Mouse (Mus musculus): ENCODE measurements around the gene Ephb2. TPM values are rescaled to one million over a fixed set of nuclear protein-coding genes. Genes with fewer than 3 reads are reported as not detected.

Ephb2 gene
- polyA plus RNA-seq, 1 experiment from 2014 or later = 40.0 TPM

DNA sequence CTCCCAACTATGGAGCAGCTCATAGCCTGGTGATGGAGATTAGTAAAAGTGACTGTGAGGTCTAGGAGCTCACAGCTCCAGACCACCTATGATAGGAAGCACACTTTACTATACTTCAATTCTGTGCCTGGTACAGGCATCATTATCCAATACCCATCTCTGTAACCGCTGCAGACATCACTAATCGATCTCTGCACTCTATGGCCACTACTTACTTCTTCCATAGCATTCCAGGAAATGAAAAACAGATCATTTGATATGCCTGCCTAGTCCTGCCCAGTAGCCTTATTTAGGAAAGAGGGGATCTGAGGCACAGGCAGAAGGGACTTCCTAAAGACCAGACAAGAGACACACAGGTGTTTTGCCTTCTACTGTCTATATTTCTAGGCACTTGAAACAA lies 59.9 kb downstream of the Ephb2 start:
- Histone ChIP-seq H3K9me3 (no peaks in the 10 kb centered on the region), H3K9ac (replicated peaks) (no peak overlapping the region), H3K4me2 (replicated peaks) (no peak overlapping the region), H3K4me1 (peaks cover 91% of the 10 kb centered on the region), H3K4me3 (no peak overlapping the region), H3K36me3 (peaks cover 7% of the 10 kb centered on the region), H3K27me3 (no peaks in the 10 kb centered on the region), H3K27ac (replicated peaks) (0 out of 2 replicates have a peak overlapping the region, but pooled peaks have one; percentile 36)
- ATAC-seq (ENCODE audit: low FRiP score, low read depth) = no peak
- 92% methylated on average over 2 of the region's 2 CpGs for WGBS

DNA sequence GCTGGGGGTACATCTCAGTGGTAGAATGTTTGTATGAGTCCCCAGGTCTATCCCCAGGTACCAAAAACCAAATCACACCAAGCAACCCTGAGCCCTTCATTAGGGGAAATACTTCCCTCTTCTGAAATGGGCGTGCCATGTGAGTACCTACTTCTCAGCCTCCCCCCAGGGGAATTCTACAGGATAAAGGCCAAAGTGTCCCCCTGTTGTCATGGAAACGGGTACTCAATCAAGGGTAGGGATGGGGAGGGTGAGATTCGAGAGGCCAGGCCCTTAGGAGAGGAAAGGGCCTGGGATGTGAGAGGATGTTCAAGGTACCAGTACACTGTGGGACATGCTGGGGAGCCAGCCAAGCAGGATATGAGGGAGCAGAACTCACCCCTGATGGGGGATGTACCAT lies 61.6 kb downstream of the Ephb2 start:
- no peaks in the 10 kb centered on the region for H3K27me3 ChIP-seq
- peaks cover 76% of the 10 kb centered on the region for H3K4me1 ChIP-seq
- H3K36me3 ChIP-seq = peaks cover 23% of the 10 kb centered on the region
- no peaks in the 10 kb centered on the region for H3K9me3 ChIP-seq
- H3K4me2 ChIP-seq (replicated peaks) = no peak overlapping the region
- ATAC-seq (ENCODE audit: low FRiP score, low read depth) = no peak
- peak overlapping the region; percentile 79; the same call in 1 of the 2 replicates for H3K27ac ChIP-seq (replicated peaks)
- no peak overlapping the region for H3K9ac ChIP-seq (replicated peaks)
- 47% methylated on average over 3 of the region's 3 CpGs for WGBS
- no peak overlapping the region for H3K4me3 ChIP-seq

DNA sequence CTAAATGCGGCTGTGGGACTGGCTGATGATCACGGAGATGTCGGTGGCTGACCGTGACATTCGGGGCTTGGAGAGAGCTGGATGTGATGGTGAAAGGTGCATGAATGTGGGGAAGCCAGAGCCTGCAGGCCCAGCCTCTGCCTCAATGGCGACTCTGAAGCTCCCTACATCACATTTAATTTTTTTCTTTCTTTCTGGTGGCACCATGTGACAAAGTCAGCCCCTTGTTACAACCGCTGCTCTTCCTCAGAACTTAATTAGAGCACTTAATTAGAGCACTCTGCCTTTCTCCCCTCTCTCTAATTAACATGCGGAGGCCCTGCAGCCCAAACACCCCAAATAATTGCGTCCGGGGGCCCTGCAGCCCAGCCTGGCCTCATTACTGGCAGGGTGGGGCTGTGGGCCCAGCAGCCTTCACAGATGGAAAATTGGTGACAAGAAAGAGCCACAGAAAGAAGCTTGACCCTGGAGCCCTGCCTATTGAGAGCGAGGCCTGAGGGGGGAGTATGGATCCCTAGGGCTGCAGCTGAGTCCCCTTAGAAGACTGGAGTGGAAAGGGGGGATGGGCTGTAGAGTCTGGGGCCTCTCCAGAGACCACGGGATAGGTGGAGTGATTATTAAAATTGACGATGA lies 62.7 kb downstream of the Ephb2 start:
- Histone ChIP-seq H3K27ac (replicated peaks) (peak overlapping the region; percentile 79), H3K36me3 (peaks cover 34% of the 10 kb centered on the region), H3K27me3 (no peaks in the 10 kb centered on the region), H3K9ac (replicated peaks) (no peak overlapping the region), H3K4me2 (replicated peaks) (no peak overlapping the region), H3K4me3 (no peak overlapping the region), H3K9me3 (0 out of 2 replicates have a peak, but pooled peaks cover 3% of the 10 kb centered on the region), H3K4me1 (peaks cover 65% of the 10 kb centered on the region)
- peak; percentile 72 for ATAC-seq (ENCODE audit: low FRiP score, low read depth)
- WGBS = 54% methylated on average over 13 of the region's 13 CpGs

- Histone ChIP-seq H3K4me3 (no peak overlapping the region), H3K27me3 (no peaks in the 10 kb centered on the region), H3K4me2 (replicated peaks) (no peak overlapping the region), H3K36me3 (peaks cover 41% of the 10 kb centered on the region), H3K9me3 (0 out of 2 replicates have a peak, but pooled peaks cover 3% of the 10 kb centered on the region), H3K27ac (replicated peaks) (peak overlapping the region; percentile 79), H3K4me1 (peaks cover 57% of the 10 kb centered on the region), H3K9ac (replicated peaks) (no peak overlapping the region)
- ATAC-seq (ENCODE audit: low FRiP score, low read depth) = 0 out of 2 replicates have a peak, but pooled peaks have one; percentile 24
- WGBS = 60% methylated on average over 5 of the region's 5 CpGs
These were observed 63.5 kb downstream of the Ephb2 start for GRCm38 (mm10) chr4:136772318-136772717.

DNA sequence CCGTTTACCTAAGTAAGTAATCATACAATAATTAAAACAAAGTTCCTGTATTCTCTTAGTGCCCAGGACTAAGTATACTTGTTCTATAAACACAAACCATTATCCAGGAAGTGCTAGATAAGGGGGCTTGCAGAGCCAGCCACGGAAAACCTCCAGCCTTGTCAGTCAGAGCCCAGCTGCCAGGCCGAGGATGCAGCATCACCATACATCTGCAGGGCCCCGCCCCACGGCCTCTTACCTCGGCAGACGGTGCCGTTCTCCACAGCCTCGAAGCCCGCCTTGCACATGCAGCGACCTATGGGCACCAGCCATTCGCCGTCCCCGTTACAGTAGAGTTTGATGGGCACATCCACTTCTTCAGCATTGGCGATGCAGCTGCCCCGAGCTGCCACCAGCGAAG lies 65.1 kb downstream of the Ephb2 start:
- Histone ChIP-seq H3K27ac (replicated peaks) (no peak overlapping the region), H3K9ac (replicated peaks) (no peak overlapping the region), H3K4me3 (no peak overlapping the region), H3K36me3 (peaks cover 46% of the 10 kb centered on the region), H3K27me3 (no peaks in the 10 kb centered on the region), H3K4me1 (peaks cover 51% of the 10 kb centered on the region), H3K9me3 (0 out of 2 replicates have a peak, but pooled peaks cover 3% of the 10 kb centered on the region), H3K4me2 (replicated peaks) (no peak overlapping the region)
- 93% methylated on average over 17 of the region's 17 CpGs for WGBS
- ATAC-seq (ENCODE audit: low FRiP score, low read depth) = no peak

GRCm38 (mm10) chr4:136768499-136768898 lies 67.3 kb downstream of the Ephb2 start:
- H3K27ac ChIP-seq (replicated peaks) = no peak overlapping the region
- H3K9ac ChIP-seq (replicated peaks) = no peak overlapping the region
- 92% methylated on average over 3 of the region's 3 CpGs for WGBS
- no peak for ATAC-seq (ENCODE audit: low FRiP score, low read depth)
- H3K4me3 ChIP-seq = no peak overlapping the region
- H3K9me3 ChIP-seq = 0 out of 2 replicates have a peak, but pooled peaks cover 3% of the 10 kb centered on the region
- peaks cover 7% of the 10 kb centered on the region; the same call in 1 of the 2 replicates for H3K27me3 ChIP-seq
- peaks cover 46% of the 10 kb centered on the region for H3K36me3 ChIP-seq
- H3K4me1 ChIP-seq = peaks cover 43% of the 10 kb centered on the region
- no peak overlapping the region for H3K4me2 ChIP-seq (replicated peaks)

GRCm38 (mm10) chr4:136765080-136765479 lies 70.7 kb downstream of the Ephb2 start:
- Histone ChIP-seq H3K36me3 (peaks cover 35% of the 10 kb centered on the region), H3K9ac (replicated peaks) (no peak overlapping the region), H3K4me2 (replicated peaks) (no peak overlapping the region), H3K27me3 (peaks cover 11% of the 10 kb centered on the region), H3K4me3 (no peak overlapping the region), H3K4me1 (peaks cover 55% of the 10 kb centered on the region), H3K27ac (replicated peaks) (peak overlapping the region; percentile 54; the same call in 1 of the 2 replicates), H3K9me3 (0 out of 2 replicates have a peak, but pooled peaks cover 3% of the 10 kb centered on the region)
- 67% methylated on average over 7 of the region's 7 CpGs for whole genome bisulfite sequencing
- no peak for ATAC-seq (ENCODE audit: low FRiP score, low read depth)

DNA sequence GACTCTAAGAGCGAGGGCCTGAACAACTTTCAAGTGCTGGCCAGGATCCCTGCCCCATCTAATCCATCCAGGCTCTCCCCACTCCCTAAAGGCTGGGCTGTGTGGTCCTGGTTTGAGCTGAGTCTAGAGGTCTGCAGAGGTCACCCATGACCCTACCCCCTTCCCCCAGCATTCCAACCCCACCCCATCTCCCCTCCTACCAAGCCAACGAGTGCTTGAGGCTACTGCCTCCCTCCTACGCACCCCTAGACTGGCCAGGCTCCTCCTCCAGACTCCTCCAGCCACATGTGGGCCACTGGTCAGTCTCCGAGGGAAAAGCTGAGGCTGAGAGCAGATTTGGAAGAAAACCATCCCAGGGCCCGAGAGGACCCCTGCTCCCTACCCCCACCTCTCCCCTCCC lies 72.4 kb downstream of the Ephb2 start:
- H3K4me2 ChIP-seq (replicated peaks) = no peak overlapping the region
- H3K27me3 ChIP-seq = peaks cover 23% of the 10 kb centered on the region
- no peak overlapping the region for H3K4me3 ChIP-seq
- WGBS = 25% methylated on average over 5 of the region's 5 CpGs
- no peak overlapping the region for H3K9ac ChIP-seq (replicated peaks)
- H3K36me3 ChIP-seq = peaks cover 22% of the 10 kb centered on the region
- no peak for ATAC-seq (ENCODE audit: low FRiP score, low read depth)
- peak overlapping the region; percentile 87; the same call in 1 of the 2 replicates for H3K27ac ChIP-seq (replicated peaks)
- 0 out of 2 replicates have a peak, but pooled peaks cover 1% of the 10 kb centered on the region for H3K9me3 ChIP-seq
- peaks cover 65% of the 10 kb centered on the region for H3K4me1 ChIP-seq

GRCm38 (mm10) chr4:136761713-136762380 lies 73.9 kb downstream of the Ephb2 start:
- H3K4me3 ChIP-seq = no peak overlapping the region
- H3K27me3 ChIP-seq = peaks cover 25% of the 10 kb centered on the region
- H3K9ac ChIP-seq (replicated peaks) = 0 out of 2 replicates have a peak overlapping the region, but pooled peaks have one; percentile 34
- 13% methylated on average over 18 of the region's 18 CpGs for WGBS
- peaks cover 80% of the 10 kb centered on the region for H3K4me1 ChIP-seq
- H3K27ac ChIP-seq (replicated peaks) = peak overlapping the region; percentile 87
- H3K36me3 ChIP-seq = peaks cover 7% of the 10 kb centered on the region
- no peaks in the 10 kb centered on the region for H3K9me3 ChIP-seq
- 0 out of 2 replicates have a peak overlapping the region, but pooled peaks have one; percentile 17 for H3K4me2 ChIP-seq (replicated peaks)
- peak; percentile 45 for ATAC-seq (ENCODE audit: low FRiP score, low read depth)

- no peak for ATAC-seq (ENCODE audit: low FRiP score, low read depth)
- Histone ChIP-seq H3K27ac (replicated peaks) (peak overlapping the region; percentile 87; the same call in 1 of the 2 replicates), H3K9ac (replicated peaks) (no peak overlapping the region), H3K36me3 (peaks cover 7% of the 10 kb centered on the region), H3K4me2 (replicated peaks) (no peak overlapping the region), H3K9me3 (no peaks in the 10 kb centered on the region), H3K4me3 (no peak overlapping the region), H3K27me3 (peaks cover 25% of the 10 kb centered on the region), H3K4me1 (peaks cover 82% of the 10 kb centered on the region)
- WGBS = 72% methylated on average over 11 of the region's 11 CpGs
These were observed 74.9 kb downstream of the Ephb2 start for GRCm38 (mm10) chr4:136760882-136761281.

- ATAC-seq (ENCODE audit: low FRiP score, low read depth) = peak; percentile 5; the same call in 1 of the 2 replicates
- H3K36me3 ChIP-seq = peaks cover 11% of the 10 kb centered on the region
- H3K27ac ChIP-seq (replicated peaks) = peak overlapping the region; percentile 100
- peak overlapping the region; percentile 49 for H3K4me2 ChIP-seq (replicated peaks)
- H3K9me3 ChIP-seq = no peaks in the 10 kb centered on the region
- H3K9ac ChIP-seq (replicated peaks) = peak overlapping the region; percentile 48
- WGBS = 11% methylated on average over 4 of the region's 4 CpGs
- H3K4me3 ChIP-seq = no peak overlapping the region
- H3K27me3 ChIP-seq = peaks cover 14% of the 10 kb centered on the region
- peaks cover 93% of the 10 kb centered on the region for H3K4me1 ChIP-seq
These were observed 78.7 kb downstream of the Ephb2 start for GRCm38 (mm10) chr4:136757096-136757495.

DNA sequence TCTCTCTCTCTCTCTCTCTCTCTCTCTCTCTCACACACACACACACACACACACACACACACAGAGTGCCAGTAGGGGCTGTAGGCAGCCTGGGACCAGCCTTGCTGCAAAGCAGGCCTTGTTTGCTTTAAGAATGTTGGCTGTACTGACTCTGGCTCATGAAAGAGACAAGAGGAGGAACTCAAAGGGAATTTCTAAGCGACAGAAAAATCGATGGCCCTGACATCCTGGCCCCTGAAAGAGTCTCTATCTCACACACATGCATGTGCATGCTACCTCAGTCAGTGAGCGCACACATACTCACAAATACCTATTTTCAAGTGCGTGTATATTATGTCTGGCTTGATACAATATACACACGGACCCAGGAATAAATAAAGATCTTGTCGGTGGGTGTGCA lies 79.3 kb downstream of the Ephb2 start:
- no peak for ATAC-seq (ENCODE audit: low FRiP score, low read depth)
- 29% methylated on average over 6 of the region's 6 CpGs for WGBS

More for the DNA sequence above, 79.3 kb downstream of the Ephb2 start:
- peak overlapping the region; percentile 54 for H3K9ac ChIP-seq (replicated peaks)
- H3K27ac ChIP-seq (replicated peaks) = peak overlapping the region; percentile 100
- H3K4me3 ChIP-seq = no peak overlapping the region
- no peaks in the 10 kb centered on the region for H3K9me3 ChIP-seq
- peaks cover 93% of the 10 kb centered on the region for H3K4me1 ChIP-seq
- peak overlapping the region; percentile 49 for H3K4me2 ChIP-seq (replicated peaks)
- peaks cover 14% of the 10 kb centered on the region for H3K27me3 ChIP-seq
- peaks cover 11% of the 10 kb centered on the region for H3K36me3 ChIP-seq

Data from midbrain, embryonic 12.5 days (tissue).